ENCODE assay signal across 8 mouse cellular contexts in the genomic region with DNA sequence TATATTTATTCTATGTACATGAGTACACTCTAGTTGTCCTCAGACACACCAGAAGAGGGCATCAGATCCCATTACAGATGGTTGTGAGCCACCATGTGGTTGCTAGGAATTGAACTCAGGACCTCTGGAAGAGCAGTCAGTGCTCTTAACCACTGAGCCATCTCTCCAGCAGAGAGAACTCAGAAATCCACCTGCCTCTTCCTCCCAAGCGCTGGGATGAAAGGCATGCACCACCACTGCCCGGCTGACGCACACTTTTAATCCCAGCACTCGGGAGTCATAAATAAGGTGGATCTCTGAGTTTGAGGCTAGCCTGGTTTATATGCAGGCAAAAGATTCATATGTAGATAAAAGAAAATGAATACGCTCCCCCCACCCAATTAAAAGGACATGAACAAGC. TPM values are rescaled to one million over a fixed set of nuclear protein-coding genes. Genes with fewer than 3 reads are reported as not detected.
DNase-seq lines count a peak whose midpoint lies in the region; ATAC-seq and TF ChIP-seq lines count a peak whose summit lies in the region.
"Not testable (repeated sequence)": the region's sequence is repeated elsewhere in the genome, so short reads cannot be mapped to it uniquely, and the experiment has no call there.

No protein-coding gene starts in this region.

- 0 out of 2 replicates have a peak overlapping the region, but pooled peaks have one; percentile 7 for H3K27ac ChIP-seq in ES-Bruce4 (ENCODE audit: insufficient read depth, low read length)
- H3K27ac ChIP-seq in forebrain, embryonic 10.5 days; hindbrain, embryonic 14.5 days; liver, embryonic 13.5 days; midbrain, embryonic 11.5 days (ENCODE audit: low read depth, low read length): not testable (repeated sequence)
- peak overlapping the region; percentile 72; the same call in 1 of the 2 replicates for H3K27ac ChIP-seq in heart, embryonic 10.5 days
- peak overlapping the region; percentile 64; the same call in 1 of the 2 replicates for H3K27ac ChIP-seq in kidney, postnatal 0 days
- H3K27ac ChIP-seq in spleen, adult 2 months (ENCODE audit: insufficient read depth, low read length) = peak overlapping the region; percentile 71; the same call in 1 of the 2 replicates

- not testable (repeated sequence) for H3K4me1 ChIP-seq in ES-Bruce4 (ENCODE audit: control insufficient read depth, insufficient read depth, low read length); forebrain, embryonic 10.5 days; heart, embryonic 10.5 days; hindbrain, embryonic 14.5 days (replicated peaks; ENCODE audit: control insufficient read depth, insufficient read depth, low read length); kidney, postnatal 0 days (replicated peaks; ENCODE audit: insufficient read depth, low read length); liver, embryonic 13.5 days (replicated peaks); midbrain, embryonic 11.5 days (ENCODE audit: control insufficient read depth, insufficient read depth, low read length); spleen, adult 2 months (ENCODE audit: control insufficient read depth, insufficient read depth, insufficient read length)

- 86% methylated on average over 5 of the region's 5 CpGs for WGBS in forebrain, embryonic 10.5 days
- 88% methylated on average over 5 of the region's 5 CpGs for WGBS in heart, embryonic 10.5 days
- 87% methylated on average over 5 of the region's 5 CpGs for WGBS in hindbrain, embryonic 14.5 days
- 79% methylated on average over 5 of the region's 5 CpGs for WGBS in kidney, postnatal 0 days
- WGBS in liver, embryonic 13.5 days (ENCODE audit: insufficient replicate concordance) = 67% methylated on average over 5 of the region's 5 CpGs
- WGBS in midbrain, embryonic 11.5 days = 88% methylated on average over 5 of the region's 5 CpGs
- WGBS in spleen, adult 2 months = 77% methylated on average over 5 of the region's 5 CpGs

- H3K9me3 ChIP-seq in ES-Bruce4 (replicated peaks; ENCODE audit: control insufficient read depth, insufficient read depth, low read length, poor library complexity, severe bottlenecking); forebrain, embryonic 10.5 days; heart, embryonic 10.5 days; hindbrain, embryonic 14.5 days (ENCODE audit: control insufficient read depth, low read length); kidney, postnatal 0 days (replicated peaks; ENCODE audit: low read length); liver, embryonic 13.5 days (replicated peaks); midbrain, embryonic 11.5 days (ENCODE audit: control insufficient read depth, low read length): not testable (repeated sequence)

- TF ChIP-seq POLR2A in ES-Bruce4 (IDR thresholded peaks at IDR 0.05; ENCODE audit: insufficient read depth, low read length); spleen, adult 2 months (IDR thresholded peaks at IDR 0.05; ENCODE audit: low read depth, low read length): not testable (repeated sequence)

- not testable (repeated sequence) for ATAC-seq in hindbrain, embryonic 14.5 days (ENCODE audit: low FRiP score); kidney, postnatal 0 days (replicated peaks; ENCODE audit: low FRiP score, low read depth); liver, embryonic 13.5 days (ENCODE audit: low read depth); midbrain, embryonic 11.5 days (ENCODE audit: low FRiP score)

- H3K36me3 ChIP-seq in ES-Bruce4 (ENCODE audit: control insufficient read depth, insufficient read depth, low read length, poor library complexity, severe bottlenecking); forebrain, embryonic 10.5 days (replicated peaks); heart, embryonic 10.5 days; hindbrain, embryonic 14.5 days (replicated peaks; ENCODE audit: control insufficient read depth, insufficient read depth); kidney, postnatal 0 days (ENCODE audit: insufficient read depth, low read length); liver, embryonic 13.5 days; midbrain, embryonic 11.5 days (ENCODE audit: control insufficient read depth, insufficient read depth, low read length); spleen, adult 2 months (ENCODE audit: control insufficient read depth, insufficient read depth, low read length): not testable (repeated sequence)

- 0 out of 2 replicates have a peak overlapping the region, but pooled peaks have one; percentile 1 for H3K9ac ChIP-seq in ES-Bruce4 (ENCODE audit: low read depth, poor library complexity, severe bottlenecking)
- H3K9ac ChIP-seq in hindbrain, embryonic 14.5 days; kidney, postnatal 0 days (ENCODE audit: low read depth, low read length): not testable (repeated sequence)
- H3K9ac ChIP-seq in liver, embryonic 13.5 days = 0 out of 2 replicates have a peak overlapping the region, but pooled peaks have one; percentile 47
- peak overlapping the region; percentile 42; the same call in 1 of the 2 replicates for H3K9ac ChIP-seq in midbrain, embryonic 11.5 days (ENCODE audit: low read length)

- not testable (repeated sequence) for H3K27me3 ChIP-seq in ES-Bruce4 (ENCODE audit: control insufficient read depth, insufficient read depth, low read length, poor library complexity, severe bottlenecking); forebrain, embryonic 10.5 days (ENCODE audit: poor library complexity, severe bottlenecking); heart, embryonic 10.5 days (ENCODE audit: insufficient read depth, poor library complexity, severe bottlenecking); hindbrain, embryonic 14.5 days (ENCODE audit: control insufficient read depth, insufficient read depth, low read length); kidney, postnatal 0 days (ENCODE audit: insufficient read depth, low read length); liver, embryonic 13.5 days; midbrain, embryonic 11.5 days (ENCODE audit: control insufficient read depth, insufficient read depth, low read length); spleen, adult 2 months (ENCODE audit: control insufficient read depth, insufficient read depth, low read length)

- H3K4me2 ChIP-seq in hindbrain, embryonic 14.5 days (replicated peaks) = peak overlapping the region; percentile 38
- H3K4me2 ChIP-seq in kidney, postnatal 0 days (ENCODE audit: low read length) = peak overlapping the region; percentile 46
- H3K4me2 ChIP-seq in liver, embryonic 13.5 days = peak overlapping the region; percentile 59
- peak overlapping the region; percentile 36; the same call in 1 of the 2 replicates for H3K4me2 ChIP-seq in midbrain, embryonic 11.5 days

- DNase-seq in forebrain, embryonic 10.5 days (ENCODE audit: extremely low spot score, low spot score); heart, embryonic 10.5 days (ENCODE audit: low spot score); hindbrain, embryonic 14.5 days (ENCODE audit: low spot score); kidney, postnatal 0 days (ENCODE audit: low spot score); liver, embryonic 13.5 days; midbrain, embryonic 11.5 days (ENCODE audit: low spot score, missing footprints); spleen, adult 2 months (ENCODE audit: low read depth in 1 of 2, low spot score in 2 of 2): not testable (repeated sequence)

- 0 out of 2 replicates have a peak overlapping the region, but pooled peaks have one; percentile 18 for H3K4me3 ChIP-seq in ES-Bruce4 (ENCODE audit: low read depth, low read length)
- H3K4me3 ChIP-seq in forebrain, embryonic 10.5 days = peak overlapping the region; percentile 32
- peak overlapping the region; percentile 45 for H3K4me3 ChIP-seq in heart, embryonic 10.5 days
- 0 out of 2 replicates have a peak overlapping the region, but pooled peaks have one; percentile 2 for H3K4me3 ChIP-seq in hindbrain, embryonic 14.5 days (replicated peaks; ENCODE audit: low read length)
- H3K4me3 ChIP-seq in kidney, postnatal 0 days (replicated peaks; ENCODE audit: low read depth, low read length); midbrain, embryonic 11.5 days (ENCODE audit: low read depth, low read length): not testable (repeated sequence)
- peak overlapping the region; percentile 47 for H3K4me3 ChIP-seq in liver, embryonic 13.5 days (replicated peaks)
- peak overlapping the region; percentile 56; the same call in 1 of the 2 replicates for H3K4me3 ChIP-seq in spleen, adult 2 months (ENCODE audit: extremely low read depth, insufficient read depth, insufficient read length)

- not testable (repeated sequence) for TF ChIP-seq CTCF in ES-Bruce4 (IDR thresholded peaks at IDR 0.05; ENCODE audit: low read depth, low read length); kidney, postnatal 0 days (IDR thresholded peaks at IDR 0.05; ENCODE audit: low read depth); spleen, adult 2 months (IDR thresholded peaks at IDR 0.05; ENCODE audit: extremely low read depth, insufficient read depth, insufficient read length, insufficient replicate concordance)

- TF ChIP-seq EP300 in ES-Bruce4 (IDR thresholded peaks at IDR 0.05; ENCODE audit: insufficient read depth, low read depth, low read length) = not testable (repeated sequence)

RNA-seq across cellular contexts. Expression of a gene that starts 0.5 kb away (rescaled TPM):
- 34.4 and 43.8 TPM in 2 replicates for polyA plus RNA-seq in ES-Bruce4 (2011; ENCODE audit: insufficient read depth, insufficient read length, low read depth, missing spikeins)
- polyA plus RNA-seq in forebrain, embryonic 10.5 days (2016; fragmentation: Nextera tagmentation; extraction: Ambion mirVana) = 2.4 and 2.8 TPM in 2 replicates
- 1.6 and 2.9 TPM in 2 replicates for polyA plus RNA-seq in heart, embryonic 10.5 days (2016; fragmentation: Nextera tagmentation; extraction: Ambion mirVana)
- polyA plus RNA-seq in hindbrain, embryonic 14.5 days (2014; fragmentation: Nextera tagmentation; extraction: Ambion mirVana) = 3.0 and 3.9 TPM in 2 replicates
- polyA plus RNA-seq in kidney, postnatal 0 days (2015; fragmentation: Nextera tagmentation; extraction: Ambion mirVana) = 3.7 and 7.1 TPM in 2 replicates
- 1.0 and 1.1 TPM in 2 replicates for polyA plus RNA-seq in liver, embryonic 13.5 days (2015; fragmentation: Nextera tagmentation; extraction: Ambion mirVana)
- 1.8 and 3.5 TPM in 2 replicates for polyA plus RNA-seq in midbrain, embryonic 11.5 days (2014; fragmentation: Nextera tagmentation; extraction: Ambion mirVana)
- 133 and 134 TPM in 2 replicates for polyA plus RNA-seq in spleen, adult 2 months (2012; rRNA removed)

RNA-seq across cellular contexts. Expression of a gene that starts 23.0 kb away (rescaled TPM):
- 12.8 and 15.2 TPM in 2 replicates for polyA plus RNA-seq in ES-Bruce4 (2011; ENCODE audit: insufficient read depth, insufficient read length, low read depth, missing spikeins)
- polyA plus RNA-seq in forebrain, embryonic 10.5 days (2016; fragmentation: Nextera tagmentation; extraction: Ambion mirVana) = 16.3 and 17.3 TPM in 2 replicates
- polyA plus RNA-seq in heart, embryonic 10.5 days (2016; fragmentation: Nextera tagmentation; extraction: Ambion mirVana) = 15.2 and 16.4 TPM in 2 replicates
- 9.9 and 10.1 TPM in 2 replicates for polyA plus RNA-seq in hindbrain, embryonic 14.5 days (2014; fragmentation: Nextera tagmentation; extraction: Ambion mirVana)
- 19.1 and 19.7 TPM in 2 replicates for polyA plus RNA-seq in kidney, postnatal 0 days (2015; fragmentation: Nextera tagmentation; extraction: Ambion mirVana)
- 5.8 and 7.3 TPM in 2 replicates for polyA plus RNA-seq in liver, embryonic 13.5 days (2015; fragmentation: Nextera tagmentation; extraction: Ambion mirVana)
- 9.6 and 12.4 TPM in 2 replicates for polyA plus RNA-seq in midbrain, embryonic 11.5 days (2014; fragmentation: Nextera tagmentation; extraction: Ambion mirVana)
- 14.5 and 16.0 TPM in 2 replicates for polyA plus RNA-seq in spleen, adult 2 months (2012; rRNA removed)

RNA-seq across cellular contexts. Expression of a gene that starts 47.5 kb away (rescaled TPM):
- 250 and 292 TPM in 2 replicates for polyA plus RNA-seq in ES-Bruce4 (2011; ENCODE audit: insufficient read depth, insufficient read length, low read depth, missing spikeins)
- polyA plus RNA-seq in forebrain, embryonic 10.5 days (2016; fragmentation: Nextera tagmentation; extraction: Ambion mirVana) = 9.0 and 9.5 TPM in 2 replicates
- 4.3 and 12.9 TPM in 2 replicates for polyA plus RNA-seq in heart, embryonic 10.5 days (2016; fragmentation: Nextera tagmentation; extraction: Ambion mirVana)
- polyA plus RNA-seq in hindbrain, embryonic 14.5 days (2014; fragmentation: Nextera tagmentation; extraction: Ambion mirVana) = 2.7 and 3.9 TPM in 2 replicates
- polyA plus RNA-seq in kidney, postnatal 0 days (2015; fragmentation: Nextera tagmentation; extraction: Ambion mirVana) = 20.5 and 21.3 TPM in 2 replicates
- 0.77 and 0.92 TPM in 2 replicates for polyA plus RNA-seq in liver, embryonic 13.5 days (2015; fragmentation: Nextera tagmentation; extraction: Ambion mirVana)
- polyA plus RNA-seq in midbrain, embryonic 11.5 days (2014; fragmentation: Nextera tagmentation; extraction: Ambion mirVana) = 6.0 and 7.8 TPM in 2 replicates
- polyA plus RNA-seq in spleen, adult 2 months (2012; rRNA removed) = 15.5 and 26.1 TPM in 2 replicates
